Mouse (Mus musculus): Measurements from ENCODE around the gene Ppib. TPM values are rescaled to one million over a fixed set of nuclear protein-coding genes. Genes with fewer than 3 reads are reported as not detected.

Gene Ppib
- total and polyA plus RNA-seq, 2 experiments from 2014 or later: 209 to 339 TPM

DNA sequence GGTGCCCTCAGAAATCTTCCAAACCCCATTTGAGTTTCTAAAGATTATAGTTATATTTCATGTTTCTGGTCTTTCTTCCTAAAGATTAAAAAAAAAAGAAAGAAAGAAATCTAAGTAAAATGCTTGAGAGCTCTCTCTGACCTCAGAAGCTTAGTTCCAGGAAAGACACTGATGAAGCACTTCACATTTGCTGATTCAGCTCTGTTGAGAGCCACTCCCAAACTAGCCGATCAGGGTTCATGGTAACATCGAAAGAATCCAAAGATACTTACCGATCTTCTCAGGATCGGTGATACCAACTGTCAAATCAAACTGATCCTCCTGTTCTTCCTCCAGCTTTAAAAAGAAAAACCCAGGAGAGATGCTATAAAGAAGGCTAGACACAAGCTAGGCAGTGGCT, 44.6 kb downstream of the Ppib start:
- H3K9me3 ChIP-seq (ENCODE audit: low read length): no peaks in the 10 kb centered on the region
- no peak overlapping the region for H3K4me3 ChIP-seq (ENCODE audit: low read depth, low read length)
- no peaks in the 10 kb centered on the region for H3K27me3 ChIP-seq (ENCODE audit: insufficient read depth, low read length)
- no peak for TF ChIP-seq CTCF (IDR thresholded peaks at IDR 0.05)
- H3K27ac ChIP-seq (ENCODE audit: low read depth, low read length): no peak overlapping the region
- H3K4me2 ChIP-seq (ENCODE audit: low read depth, low read length, poor library complexity, severe bottlenecking): no peak overlapping the region
- H3K9ac ChIP-seq (replicated peaks; ENCODE audit: low read length, poor library complexity, severe bottlenecking): no peak overlapping the region
- no peak for ATAC-seq (ENCODE audit: low FRiP score)
- no peak for DNase-seq (ENCODE audit: low spot score)
- 94% methylated on average over 4 of the region's 4 CpGs for WGBS
- no peaks in the 10 kb centered on the region for H3K4me1 ChIP-seq (ENCODE audit: insufficient read depth, low read length)
- H3K36me3 ChIP-seq (ENCODE audit: insufficient read depth, low read length): peaks cover 50% of the 10 kb centered on the region

DNA sequence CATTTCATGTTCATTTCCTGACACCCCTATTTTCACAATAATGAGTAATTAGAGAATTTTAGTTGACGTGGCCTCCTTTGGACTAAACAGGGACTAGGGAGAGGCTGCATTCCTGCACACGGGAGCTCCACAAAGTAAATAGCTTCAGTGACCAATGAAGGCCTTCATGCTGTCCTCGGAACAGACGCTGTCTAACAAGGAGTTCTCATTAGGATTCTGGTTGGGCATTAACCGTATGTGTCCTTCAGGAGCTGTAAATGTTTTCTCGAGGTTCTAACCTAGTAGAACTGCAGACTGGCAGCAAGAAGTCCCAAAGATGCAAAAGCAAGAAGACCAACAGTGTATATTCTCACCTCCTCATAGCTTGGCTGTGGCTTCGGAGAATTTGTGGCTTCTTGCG, 45.1 kb downstream of the Ppib start:
- TF ChIP-seq CTCF (IDR thresholded peaks at IDR 0.05): no peak
- DNase-seq (ENCODE audit: low spot score) (no peak), ATAC-seq (ENCODE audit: low FRiP score) (no peak)
- H3K27me3 ChIP-seq (ENCODE audit: insufficient read depth, low read length): no peaks in the 10 kb centered on the region
- H3K27ac ChIP-seq (ENCODE audit: low read depth, low read length): no peak overlapping the region
- H3K9ac ChIP-seq (replicated peaks; ENCODE audit: low read length, poor library complexity, severe bottlenecking): no peak overlapping the region
- no peak overlapping the region for H3K4me3 ChIP-seq (ENCODE audit: low read depth, low read length)
- H3K36me3 ChIP-seq (ENCODE audit: insufficient read depth, low read length): peaks cover 50% of the 10 kb centered on the region
- no peaks in the 10 kb centered on the region for H3K9me3 ChIP-seq (ENCODE audit: low read length)
- H3K4me2 ChIP-seq (ENCODE audit: low read depth, low read length, poor library complexity, severe bottlenecking): no peak overlapping the region
- no peaks in the 10 kb centered on the region for H3K4me1 ChIP-seq (ENCODE audit: insufficient read depth, low read length)
- 88% methylated on average over 8 of the region's 8 CpGs for WGBS

DNA sequence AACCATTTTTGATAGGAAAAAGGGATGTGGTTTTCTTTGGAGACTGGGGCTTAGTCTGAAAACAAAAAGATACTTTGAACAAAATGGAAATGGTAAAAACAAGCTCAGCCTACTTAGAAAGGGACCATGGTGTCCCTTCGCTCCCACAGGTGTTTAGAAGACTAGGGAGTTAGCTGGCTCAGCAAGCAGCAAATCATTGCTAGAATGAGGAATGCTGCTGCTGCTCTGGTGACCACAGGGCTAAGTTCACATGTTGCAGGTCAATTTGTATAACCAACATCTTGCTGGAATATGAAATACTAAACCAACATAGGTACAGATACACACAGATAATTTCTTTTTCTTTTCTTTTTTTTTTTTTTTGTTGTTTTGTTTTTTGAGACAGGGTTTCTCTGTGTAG, 49.6 kb downstream of the Ppib start:
- Histone ChIP-seq H3K27ac (ENCODE audit: low read depth, low read length) (no peak overlapping the region), H3K9ac (replicated peaks; ENCODE audit: low read length, poor library complexity, severe bottlenecking) (no peak overlapping the region), H3K4me3 (ENCODE audit: low read depth, low read length) (no peak overlapping the region), H3K4me2 (ENCODE audit: low read depth, low read length, poor library complexity, severe bottlenecking) (no peak overlapping the region), H3K27me3 (ENCODE audit: insufficient read depth, low read length) (no peaks in the 10 kb centered on the region), H3K4me1 (ENCODE audit: insufficient read depth, low read length) (no peaks in the 10 kb centered on the region), H3K9me3 (ENCODE audit: low read length) (no peaks in the 10 kb centered on the region), H3K36me3 (ENCODE audit: insufficient read depth, low read length) (peaks cover 23% of the 10 kb centered on the region)
- no peak for ATAC-seq (ENCODE audit: low FRiP score)
- no peak for DNase-seq (ENCODE audit: low spot score)
- no peak for TF ChIP-seq CTCF (IDR thresholded peaks at IDR 0.05)
- WGBS: 100% methylated on average over 1 of the region's 1 CpGs

DNA sequence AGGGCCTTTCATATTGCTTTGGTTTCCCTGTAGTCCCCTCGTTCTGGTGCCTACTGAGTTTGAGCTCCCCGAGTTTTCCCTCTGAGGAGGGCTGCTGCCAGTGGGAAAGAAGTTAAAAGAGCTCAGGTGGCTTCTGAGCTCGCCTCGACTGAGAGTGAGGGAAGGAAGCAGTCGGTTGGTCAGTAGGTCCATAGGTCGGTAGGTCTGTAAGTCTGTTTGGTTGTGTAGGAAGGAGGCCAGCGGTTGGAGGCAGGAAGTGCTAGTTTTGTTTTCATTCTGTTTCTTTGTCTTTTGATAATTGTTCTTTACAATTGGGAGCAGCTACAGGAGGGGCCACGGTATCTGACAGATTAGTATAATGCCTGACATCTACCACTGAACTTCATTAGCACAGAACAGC, 50.1 kb downstream of the Ppib start:
- Histone ChIP-seq H3K4me3 (ENCODE audit: low read depth, low read length) (no peak overlapping the region), H3K9ac (replicated peaks; ENCODE audit: low read length, poor library complexity, severe bottlenecking) (no peak overlapping the region), H3K27ac (ENCODE audit: low read depth, low read length) (0 out of 2 replicates have a peak overlapping the region, but pooled peaks have one; percentile 26), H3K9me3 (ENCODE audit: low read length) (no peaks in the 10 kb centered on the region), H3K4me2 (ENCODE audit: low read depth, low read length, poor library complexity, severe bottlenecking) (no peak overlapping the region), H3K27me3 (ENCODE audit: insufficient read depth, low read length) (no peaks in the 10 kb centered on the region), H3K36me3 (ENCODE audit: insufficient read depth, low read length) (peaks cover 21% of the 10 kb centered on the region), H3K4me1 (ENCODE audit: insufficient read depth, low read length) (no peaks in the 10 kb centered on the region)
- DNase-seq (ENCODE audit: low spot score) (no peak), ATAC-seq (ENCODE audit: low FRiP score) (no peak)
- no peak for TF ChIP-seq CTCF (IDR thresholded peaks at IDR 0.05)
- 42% methylated on average over 8 of the region's 8 CpGs for WGBS

DNA sequence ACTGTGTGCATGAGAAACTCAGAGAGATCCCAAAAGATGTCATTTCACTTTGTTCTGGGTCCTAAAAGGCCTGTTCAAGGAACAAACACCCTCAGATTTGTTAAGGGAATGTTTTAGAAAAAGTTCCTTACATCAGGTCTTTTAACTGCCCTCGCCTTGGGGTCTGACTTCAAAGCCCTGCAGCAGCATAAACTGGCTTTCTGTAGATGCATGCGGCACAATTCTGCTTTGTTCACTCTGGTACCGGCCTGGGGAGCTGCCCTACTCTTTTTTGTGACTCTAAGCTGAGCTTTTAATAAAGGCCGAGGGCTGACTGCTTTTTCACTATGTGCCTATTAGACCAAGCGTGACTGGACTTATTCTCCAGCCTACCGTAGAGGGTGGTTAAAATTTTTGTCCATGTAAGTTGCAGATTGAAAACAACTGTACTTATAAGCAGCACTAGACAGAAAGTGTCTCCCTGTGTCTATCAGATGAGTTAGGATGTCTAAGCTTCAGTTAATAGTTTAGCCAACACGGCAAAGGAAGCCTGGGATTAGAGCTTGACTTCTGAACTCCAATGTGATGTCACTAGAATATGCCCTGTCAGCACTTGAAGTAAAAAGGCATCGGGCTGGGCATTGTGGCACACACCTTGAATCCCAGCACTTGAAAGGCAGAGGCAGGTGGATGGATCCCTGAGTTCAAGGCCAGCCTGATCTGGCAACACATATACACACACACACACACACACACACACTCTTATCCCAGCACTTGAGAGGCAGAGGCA, 50.8 kb downstream of the Ppib start:
- DNase-seq (ENCODE audit: low spot score): no peak
- H3K27ac ChIP-seq (ENCODE audit: low read depth, low read length): 0 out of 2 replicates have a peak overlapping the region, but pooled peaks have one; percentile 26

DNA sequence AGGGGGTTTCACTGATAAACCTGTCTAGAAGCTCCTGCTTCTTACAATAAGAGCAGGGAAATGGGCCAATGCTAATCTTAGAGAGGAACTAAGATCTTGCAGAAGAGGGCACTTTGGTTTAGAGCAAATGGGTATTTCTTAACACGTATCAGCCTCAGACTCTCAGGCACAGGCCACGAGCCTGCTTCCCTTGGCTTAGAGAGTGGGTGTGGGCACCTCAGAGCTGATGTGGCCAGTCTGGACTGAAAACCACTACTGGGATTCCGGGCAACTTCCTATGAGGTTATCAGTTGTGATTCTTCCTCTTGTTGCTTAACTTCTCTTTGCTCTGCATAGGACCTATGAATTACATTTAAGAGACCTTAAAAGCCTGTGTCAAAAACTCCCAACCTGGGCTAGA, 54.3 kb downstream of the Ppib start:
- DNase-seq (ENCODE audit: low spot score) (no peak), ATAC-seq (ENCODE audit: low FRiP score) (no peak)
- no peaks in the 10 kb centered on the region for H3K4me1 ChIP-seq (ENCODE audit: insufficient read depth, low read length)
- TF ChIP-seq CTCF (IDR thresholded peaks at IDR 0.05): no peak
- no peak overlapping the region for H3K4me3 ChIP-seq (ENCODE audit: low read depth, low read length)
- H3K27ac ChIP-seq (ENCODE audit: low read depth, low read length): no peak overlapping the region
- H3K4me2 ChIP-seq (ENCODE audit: low read depth, low read length, poor library complexity, severe bottlenecking): no peak overlapping the region
- no peaks in the 10 kb centered on the region for H3K9me3 ChIP-seq (ENCODE audit: low read length)
- no peak overlapping the region for H3K9ac ChIP-seq (replicated peaks; ENCODE audit: low read length, poor library complexity, severe bottlenecking)
- H3K36me3 ChIP-seq (ENCODE audit: insufficient read depth, low read length): peaks cover 3% of the 10 kb centered on the region; the same call in 1 of the 2 replicates
- H3K27me3 ChIP-seq (ENCODE audit: insufficient read depth, low read length): no peaks in the 10 kb centered on the region
- WGBS: 88% methylated on average over 3 of the region's 3 CpGs

More for the DNA sequence above, 50.8 kb downstream of the Ppib start:
- TF ChIP-seq CTCF (IDR thresholded peaks at IDR 0.05): no peak
- 17% methylated on average over 8 of the region's 8 CpGs for WGBS
- Histone ChIP-seq H3K9me3 (ENCODE audit: low read length) (no peaks in the 10 kb centered on the region), H3K27me3 (ENCODE audit: insufficient read depth, low read length) (no peaks in the 10 kb centered on the region), H3K4me2 (ENCODE audit: low read depth, low read length, poor library complexity, severe bottlenecking) (no peak overlapping the region), H3K36me3 (ENCODE audit: insufficient read depth, low read length) (peaks cover 15% of the 10 kb centered on the region; the same call in 1 of the 2 replicates), H3K9ac (replicated peaks; ENCODE audit: low read length, poor library complexity, severe bottlenecking) (no peak overlapping the region), H3K4me3 (ENCODE audit: low read depth, low read length) (no peak overlapping the region), H3K4me1 (ENCODE audit: insufficient read depth, low read length) (no peaks in the 10 kb centered on the region)
- ATAC-seq (ENCODE audit: low FRiP score): no peak

Other genes starting within 250 kb of the Ppib start
- gene Zfp609, start 232.7 kb upstream of the Ppib start, total RNA-seq (2014; rRNA removed): 11.2 and 11.8 TPM in 2 replicates
- 4.5 and 5.4 TPM in 2 replicates for gene Zfp609, start 232.7 kb upstream of the Ppib start, polyA plus RNA-seq (2015; fragmentation: Nextera tagmentation; extraction: Ambion mirVana)
- 6.3 and 9.4 TPM in 2 replicates for gene Pclaf, start 170.0 kb upstream of the Ppib start, total RNA-seq (2014; rRNA removed)
- gene Pclaf, start 170.0 kb upstream of the Ppib start, polyA plus RNA-seq (2015; fragmentation: Nextera tagmentation; extraction: Ambion mirVana): 6.7 and 8.2 TPM in 2 replicates
- gene Trip4, start 151.4 kb upstream of the Ppib start, total RNA-seq (2014; rRNA removed): 29.8 and 32.1 TPM in 2 replicates
- 25.1 and 25.6 TPM in 2 replicates for gene Trip4, start 151.4 kb upstream of the Ppib start, polyA plus RNA-seq (2015; fragmentation: Nextera tagmentation; extraction: Ambion mirVana)
- gene Csnk1g1, start 151.3 kb upstream of the Ppib start, total RNA-seq (2014; rRNA removed): 25.7 and 28.6 TPM in 2 replicates
- gene Csnk1g1, start 151.3 kb upstream of the Ppib start, polyA plus RNA-seq (2015; fragmentation: Nextera tagmentation; extraction: Ambion mirVana): 14.2 and 17.4 TPM in 2 replicates
- gene Snx22, start 9.5 kb downstream of the Ppib start, total RNA-seq (2014; rRNA removed): 6.7 and 7.4 TPM in 2 replicates
- gene Snx22, start 9.5 kb downstream of the Ppib start, polyA plus RNA-seq (2015; fragmentation: Nextera tagmentation; extraction: Ambion mirVana): 9.6 and 11.1 TPM in 2 replicates
- gene Snx1, start 66.4 kb downstream of the Ppib start, total RNA-seq (2014; rRNA removed): 42.3 and 47.1 TPM in 2 replicates
- 38.1 and 44.0 TPM in 2 replicates for gene Snx1, start 66.4 kb downstream of the Ppib start, polyA plus RNA-seq (2015; fragmentation: Nextera tagmentation; extraction: Ambion mirVana)
- gene Ciao2a, start 66.4 kb downstream of the Ppib start, total RNA-seq (2014; rRNA removed): 27.5 and 28.2 TPM in 2 replicates
- 62.1 and 65.7 TPM in 2 replicates for gene Ciao2a, start 66.4 kb downstream of the Ppib start, polyA plus RNA-seq (2015; fragmentation: Nextera tagmentation; extraction: Ambion mirVana)
- gene Dapk2, start 98.0 kb downstream of the Ppib start, total RNA-seq (2014; rRNA removed): 0.14 and 1.1 TPM in 2 replicates
- gene Dapk2, start 98.0 kb downstream of the Ppib start, polyA plus RNA-seq (2015; fragmentation: Nextera tagmentation; extraction: Ambion mirVana): 0.43 and 0.58 TPM in 2 replicates